Mouse (Mus musculus) left cerebral cortex, postnatal 10 days (tissue): Measurements from ENCODE around the gene Klk4. TPM values are rescaled to one million over a fixed set of nuclear protein-coding genes. Genes with fewer than 3 reads are reported as not detected.

Experiments used
- DNase-seq, 2 experiments: peaks; one replicate each; pipeline ENCODE4 v3.0.0; 2021 to 2022; ENCODE audit warnings: low spot score in 2 of 2, mixed read lengths in 1 of 2; ENCODE audit errors: extremely low spot score in 1 of 2
- intact Hi-C: fragments of 180-260 bp; cut with DNase I; formaldehyde crosslinking; loops from one replicate; pipeline ENCODE4 v1.15.1; 2025
- total RNA-seq, 2 experiments: library from RNA; stranded (reverse); gene quantifications; 2 replicates each; pipeline ENCODE4 v1.2.3; 2021

The Klk4 gene
- total RNA-seq, 2 experiments from 2014 or later, result not detected

DNA sequence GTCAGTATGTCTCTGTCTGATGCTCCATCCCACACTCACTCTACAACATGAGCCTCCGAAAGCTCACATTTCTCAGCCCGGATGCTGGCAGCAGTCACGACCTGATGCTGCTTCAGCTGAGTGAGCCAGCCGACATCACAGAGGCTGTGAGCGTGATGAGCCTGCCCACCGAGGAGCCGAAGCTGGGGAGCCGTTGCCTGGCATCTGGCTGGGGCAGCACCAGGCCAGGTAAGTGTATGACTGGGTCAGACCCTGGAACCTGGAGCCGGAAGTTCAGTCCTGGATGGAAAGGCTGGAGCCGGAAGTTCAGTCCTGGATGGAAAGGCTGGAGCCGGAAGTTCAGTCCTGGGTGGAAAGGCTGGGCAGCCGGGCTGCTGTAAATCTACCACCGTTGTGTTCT is 37.5 kb downstream of the Klk4 start:
- no peak for DNase-seq
- intact Hi-C loops, result no loop called here

DNA sequence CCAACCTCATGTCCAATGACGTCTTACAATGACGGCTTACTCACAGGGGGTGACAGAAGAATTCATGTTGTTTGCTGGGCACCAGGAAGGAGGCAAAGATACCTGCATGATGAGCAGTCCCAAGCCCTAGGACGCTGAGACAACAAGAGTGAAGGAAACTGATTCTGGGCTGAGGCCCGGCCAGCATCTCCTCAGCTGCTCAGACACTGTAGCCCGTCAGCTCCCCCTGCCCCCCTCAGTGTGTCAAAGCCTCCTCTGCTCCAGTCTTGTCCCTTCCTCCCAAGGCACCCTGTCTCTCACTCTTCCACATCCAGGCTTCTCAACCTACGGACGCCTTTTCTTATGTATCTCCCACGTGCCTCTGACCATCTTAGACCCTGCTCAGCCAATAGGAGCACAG is 37.9 kb downstream of the Klk4 start:
- intact Hi-C loops, result no loop called here
- DNase-seq, result no peak

GRCm38 (mm10) chr7:43919559-43920451 is 38.8 kb downstream of the Klk4 start:
- intact Hi-C loops, result no loop called here

GRCm38 (mm10) chr7:43920582-43920981 is 39.6 kb downstream of the Klk4 start:
- DNase-seq, result no peak
- intact Hi-C loops, result no loop called here

More at GRCm38 (mm10) chr7:43919559-43920451, 38.8 kb downstream of the Klk4 start:
- peak; percentile 50 to 76 for DNase-seq

DNA sequence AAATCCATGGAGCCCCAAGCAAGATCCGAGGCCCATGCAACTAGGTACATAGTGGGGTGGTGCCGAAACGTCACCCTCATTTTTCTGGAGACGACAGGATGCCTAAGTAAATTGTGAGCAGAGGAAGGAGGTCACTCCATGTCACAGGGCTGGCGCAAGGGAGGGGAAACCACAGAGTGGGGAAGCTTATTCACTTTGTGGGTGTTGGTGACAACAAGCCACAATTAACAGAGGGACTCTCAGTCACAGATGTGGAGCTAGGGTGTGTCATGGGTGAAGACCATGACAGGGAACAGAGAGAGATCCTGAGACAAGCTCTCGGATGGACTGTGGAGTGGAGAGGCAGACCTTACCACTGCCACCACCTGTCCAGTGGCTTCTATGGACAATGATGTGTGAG is 40.1 kb downstream of the Klk4 start:
- intact Hi-C loops, result no loop called here

GRCm38 (mm10) chr7:43921941-43922340 is 41.0 kb downstream of the Klk4 start:
- intact Hi-C loops, result no loop called here
- no peak for DNase-seq

More for the DNA sequence above, 40.1 kb downstream of the Klk4 start:
- DNase-seq, result no peak

- DNase-seq, result no peak
- intact Hi-C loops, result no loop called here
Measured at GRCm38 (mm10) chr7:43925985-43926384, 45.0 kb downstream of the Klk4 start.

DNA sequence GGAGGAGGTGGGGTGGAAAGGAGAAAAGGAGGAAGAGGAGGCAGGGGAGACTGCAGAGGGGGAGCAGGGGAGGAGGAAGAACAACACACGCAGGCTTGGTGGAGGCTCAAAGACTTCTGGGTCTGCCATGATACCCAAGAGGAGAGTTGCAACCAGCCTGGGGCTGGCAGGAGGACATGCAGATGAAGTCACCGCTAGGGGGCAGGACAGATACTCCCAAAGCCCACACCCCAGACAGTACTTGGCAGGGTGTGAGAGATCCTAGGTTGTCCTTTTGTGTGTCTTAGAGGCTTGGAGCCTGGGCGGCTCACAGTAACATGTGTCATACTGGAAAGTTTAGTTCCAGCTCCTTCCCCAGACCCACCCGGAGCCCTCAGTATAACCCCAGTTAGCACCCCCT is 47.6 kb downstream of the Klk4 start:
- DNase-seq, result no peak
- intact Hi-C loops, result no loop called here

- DNase-seq, result no peak
- intact Hi-C loops, result no loop called here
Measured at GRCm38 (mm10) chr7:43932337-43932736, 51.4 kb downstream of the Klk4 start.

- intact Hi-C loops, result no loop called here
- no peak for DNase-seq
Measured at GRCm38 (mm10) chr7:43933440-43933839, 52.5 kb downstream of the Klk4 start, which contains the start of gene Klk15. TSS of gene Klk15 (plus strand) at chr7:43933740.

GRCm38 (mm10) chr7:43934747-43935146 is 53.8 kb downstream of the Klk4 start:
- intact Hi-C loops, result no loop called here
- no peak for DNase-seq

Other genes starting within 250 kb of the Klk4 start
- under 1 TPM in 1 of 2 experiments, not detected in 1; 0.18 TPM for gene Ceacam18, start 246.5 kb upstream of the Klk4 start, total RNA-seq
- gene Siglece, start 221.0 kb upstream of the Klk4 start, total RNA-seq, result 1 to 10 TPM; 1.1 TPM
- gene Ctu1, start 209.1 kb upstream of the Klk4 start, total RNA-seq, result 10 to 100 TPM; 12.4 TPM
- not detected for gene Klk14, start 190.7 kb upstream of the Klk4 start, total RNA-seq
- gene Klk13, start 168.6 kb upstream of the Klk4 start, total RNA-seq, result not detected
- not detected for gene Klk12, start 112.3 kb upstream of the Klk4 start, total RNA-seq
- not detected for gene Klk11, start 106.6 kb upstream of the Klk4 start, total RNA-seq
- gene Klk10, start 100.1 kb upstream of the Klk4 start, total RNA-seq, result not detected
- not detected for gene Klk9, start 89.3 kb upstream of the Klk4 start, total RNA-seq
- gene Klk8, start 83.6 kb upstream of the Klk4 start, total RNA-seq, result 1 to 10 TPM; 6.7 to 6.9 TPM
- gene Klk7, start 69.9 kb upstream of the Klk4 start, total RNA-seq, result not detected
- not detected for gene Klk6, start 56.7 kb upstream of the Klk4 start, total RNA-seq
- gene Klk5, start 39.2 kb upstream of the Klk4 start, total RNA-seq, result not detected
- gene Klk15, start 52.6 kb downstream of the Klk4 start, total RNA-seq, result not detected
- gene Klk1b8, start 69.5 kb downstream of the Klk4 start, total RNA-seq, result not detected
- not detected for gene Klk1b1, start 85.6 kb downstream of the Klk4 start, total RNA-seq
- not detected for gene Klk1b9, start 94.9 kb downstream of the Klk4 start, total RNA-seq
- not detected for gene Klk1b11, start 114.7 kb downstream of the Klk4 start, total RNA-seq
- not detected for gene Klk1b26, start 131.0 kb downstream of the Klk4 start, total RNA-seq
- gene Klk1b27, start 171.1 kb downstream of the Klk4 start, total RNA-seq, result not detected
- gene Klk1b21, start 221.2 kb downstream of the Klk4 start, total RNA-seq, result not detected
- gene Klk1b22, start 231.5 kb downstream of the Klk4 start, total RNA-seq, result not detected